Mouse (Mus musculus) stomach, adult 2 months (tissue): ENCODE results near the gene Eri2. TPM values are rescaled to one million over a fixed set of nuclear protein-coding genes. Genes with fewer than 3 reads are reported as not detected.

Experiments
- polyA plus RNA-seq: library from polyadenylated mRNA; depleted of rRNA; stranded (reverse); fragments of >200 nt; gene quantifications from 2 replicates; pipeline ENCODE4 v1.2.3, GENCODE M21; 2012; rRNA removed

Eri2 gene
- 0.05 and 0.21 TPM in 2 replicates for polyA plus RNA-seq

DNA sequence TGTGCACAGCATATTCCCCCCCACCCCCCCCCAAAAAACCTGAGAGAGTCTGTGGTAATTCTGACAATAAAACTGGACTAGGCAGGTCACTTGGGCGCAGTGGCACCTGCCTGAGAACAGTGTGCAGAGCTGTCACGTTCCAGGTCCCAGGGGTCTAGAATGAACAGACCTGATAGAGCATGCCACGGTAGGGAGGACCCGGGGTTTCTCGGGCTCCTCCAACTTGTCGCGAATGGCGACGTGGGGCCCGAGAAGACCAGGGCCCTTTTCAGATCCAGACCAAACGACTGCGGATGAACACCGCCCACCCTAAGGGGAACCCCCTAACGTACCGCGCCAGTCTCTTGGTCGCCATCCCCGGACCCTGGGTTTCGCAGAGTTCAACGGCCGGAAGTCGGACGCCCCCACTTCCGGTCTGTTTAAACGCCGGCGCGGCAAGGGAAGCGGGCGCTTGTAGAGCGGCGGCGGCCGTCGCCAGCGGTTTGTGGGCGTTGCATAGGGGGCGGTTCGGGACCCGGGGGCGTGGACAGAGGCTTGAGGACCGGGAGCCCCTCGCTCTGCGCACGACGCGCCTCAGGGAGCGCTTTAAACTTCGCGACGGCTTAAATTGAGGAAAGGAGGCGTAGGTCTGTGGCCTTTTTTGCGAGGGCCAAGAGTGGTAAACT, at the start of gene Eri2, which contains the start of gene Rexo5:
TSS of gene Eri2 (minus strand) at position 473 of the 665 bp plus-strand sequence.
TSS of gene Rexo5 (plus strand) at position 421 of the 665 bp plus-strand sequence.

DNA sequence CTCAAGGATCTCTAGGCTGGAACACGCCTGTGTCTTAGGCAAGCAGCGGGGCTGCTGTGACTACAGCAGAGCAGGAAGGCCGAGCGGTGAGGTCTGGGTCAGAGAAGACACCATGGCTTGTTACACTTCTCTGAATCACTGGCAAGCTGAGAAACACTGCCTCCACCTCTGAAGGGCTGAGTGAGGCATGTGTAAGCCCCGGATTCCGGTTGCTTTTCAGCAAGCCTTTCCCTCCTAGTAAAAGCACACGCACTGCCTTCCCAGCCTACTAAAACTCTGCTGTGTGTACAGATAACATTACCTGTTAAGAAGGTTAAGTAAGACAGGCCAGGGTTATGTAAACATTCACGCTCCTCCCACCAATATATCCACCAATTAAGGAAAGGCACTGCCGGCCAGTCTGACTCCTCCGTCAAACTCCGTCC, 33.3 kb downstream of the Eri2 start, which contains the start of gene Acsm3:
TSS of gene Acsm3 (plus strand) at position 397 of the 425 bp plus-strand sequence.

GRCm38 (mm10) chr7:119720253-119720946, 73.5 kb downstream of the Eri2 start, which contains the start of gene Thumpd1:
Gene Thumpd1 (minus strand): TSS chr7:119720798.

Other genes with a start within 250 kb of the Eri2 start
- gene Acsm2, start 239.7 kb downstream of the Eri2 start, polyA plus RNA-seq, result not detected in 2 replicates
- gene Acsm1, start 187.0 kb downstream of the Eri2 start, polyA plus RNA-seq, result 0.09 TPM in 1 of 2 replicates, not detected in the other
- not detected in 2 replicates for gene Acsm4, start 104.0 kb downstream of the Eri2 start, polyA plus RNA-seq
- gene Thumpd1, start 73.3 kb downstream of the Eri2 start, polyA plus RNA-seq, result 2.8 and 4.6 TPM in 2 replicates
- 2.8 and 3.8 TPM in 2 replicates for gene Acsm3, start 33.1 kb downstream of the Eri2 start, polyA plus RNA-seq
- gene Rexo5, start 52 bp downstream of the Eri2 start, polyA plus RNA-seq, result 0.09 and 0.29 TPM in 2 replicates
- 0.41 TPM in 1 of 2 replicates, not detected in the other for gene Lyrm1, start 101.8 kb upstream of the Eri2 start, polyA plus RNA-seq
- gene Dcun1d3, start 102.2 kb upstream of the Eri2 start, polyA plus RNA-seq, result 2.5 and 5.6 TPM in 2 replicates